Mouse (Mus musculus): Measurements from ENCODE around the gene Mpc1.
A peak's percentile ranks its signal among the peaks of the same experiment; 100 is the strongest.

- TF ChIP-seq CTCF (IDR thresholded peaks at IDR 0.05; ENCODE audit: low read depth, low read length) (0 out of 2 replicates have a peak, but pooled peaks have one; percentile 17), POLR2A (IDR thresholded peaks at IDR 0.05; ENCODE audit: extremely low read depth, insufficient read depth, low read length) (no peak)
Observed at GRCm38 (mm10) chr17:8299524-8299923, 16.8 kb downstream of the Mpc1 start.

Data from liver, adult 2 months (tissue).